Mouse (Mus musculus): ENCODE data around the gene Zmynd8. TPM values are rescaled to one million over a fixed set of nuclear protein-coding genes. Genes with fewer than 3 reads are reported as not detected.

The Zmynd8 gene
- polyA plus RNA-seq, 1 experiment from 2014 or later = 71.5 TPM

DNA sequence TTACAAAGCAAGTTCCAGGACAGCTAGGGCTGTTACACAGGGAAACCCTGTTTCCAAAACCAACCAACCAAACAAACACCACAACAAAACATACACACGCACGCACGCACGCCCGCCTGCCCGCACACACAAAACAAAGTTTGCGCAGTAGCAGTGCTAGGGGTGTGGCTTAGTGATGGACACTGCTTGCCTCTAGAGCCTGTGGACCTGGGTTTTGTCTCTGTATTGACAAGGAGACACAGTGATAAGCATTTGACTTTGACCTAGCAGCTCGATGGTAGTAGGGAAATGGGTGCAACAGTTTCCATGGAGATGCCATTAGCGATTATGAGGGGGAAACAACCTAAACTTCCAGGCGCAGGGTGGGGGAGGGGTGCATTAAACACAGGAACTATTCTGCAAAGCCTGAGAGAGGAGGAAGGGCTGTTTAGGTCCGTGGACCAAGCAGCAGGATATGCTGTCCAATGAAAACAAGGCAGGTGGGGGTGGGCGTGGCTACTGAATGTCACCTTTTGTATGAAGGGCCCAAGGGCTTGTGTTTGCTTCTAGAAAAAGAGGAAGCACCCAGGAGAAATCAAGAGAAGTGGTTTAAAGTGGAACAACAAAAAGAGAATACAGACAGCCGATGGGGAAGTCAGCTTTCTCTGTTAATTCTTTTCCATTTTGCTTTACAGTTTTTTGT is 23.4 kb upstream of the Zmynd8 start:
- ATAC-seq (ENCODE audit: low FRiP score) = no peak
- Histone ChIP-seq H3K27me3 (no peaks in the 10 kb centered on the region), H3K9me3 (no peaks in the 10 kb centered on the region), H3K4me1 (0 out of 2 replicates have a peak, but pooled peaks cover 3% of the 10 kb centered on the region), H3K27ac (no peak overlapping the region), H3K9ac (no peak overlapping the region), H3K36me3 (replicated peaks) (no peaks in the 10 kb centered on the region), H3K4me3 (replicated peaks) (no peak overlapping the region), H3K4me2 (no peak overlapping the region)
- WGBS = 67% methylated on average over 13 of the region's 13 CpGs

DNA sequence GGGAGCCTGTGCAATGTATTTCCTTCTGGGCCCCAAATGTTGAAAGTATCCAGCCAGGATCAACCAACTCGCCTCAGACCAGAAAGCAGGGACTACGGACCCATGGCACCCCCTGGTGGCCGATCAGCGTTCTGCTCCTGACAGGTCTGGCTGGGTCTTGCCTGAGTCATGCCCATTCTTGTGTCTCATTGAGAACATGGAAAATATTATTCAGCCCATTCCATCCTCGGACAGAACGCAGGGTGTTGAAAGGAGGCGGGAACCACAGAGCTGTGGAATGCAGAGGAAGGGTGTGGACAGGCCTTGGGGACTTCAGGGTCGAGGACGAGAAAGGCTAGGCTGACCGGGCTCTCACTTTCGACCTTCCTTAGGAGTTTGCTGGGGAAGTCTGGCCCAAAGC is 15.5 kb upstream of the Zmynd8 start:
- WGBS = 27% methylated on average over 11 of the region's 11 CpGs
- no peak overlapping the region for H3K27ac ChIP-seq
- H3K4me2 ChIP-seq = no peak overlapping the region
- H3K4me1 ChIP-seq = no peaks in the 10 kb centered on the region
- ATAC-seq (ENCODE audit: low FRiP score) = peak; percentile 75
- H3K9me3 ChIP-seq = no peaks in the 10 kb centered on the region
- no peak overlapping the region for H3K9ac ChIP-seq
- no peaks in the 10 kb centered on the region for H3K36me3 ChIP-seq (replicated peaks)
- H3K27me3 ChIP-seq = no peaks in the 10 kb centered on the region
- H3K4me3 ChIP-seq (replicated peaks) = no peak overlapping the region

DNA sequence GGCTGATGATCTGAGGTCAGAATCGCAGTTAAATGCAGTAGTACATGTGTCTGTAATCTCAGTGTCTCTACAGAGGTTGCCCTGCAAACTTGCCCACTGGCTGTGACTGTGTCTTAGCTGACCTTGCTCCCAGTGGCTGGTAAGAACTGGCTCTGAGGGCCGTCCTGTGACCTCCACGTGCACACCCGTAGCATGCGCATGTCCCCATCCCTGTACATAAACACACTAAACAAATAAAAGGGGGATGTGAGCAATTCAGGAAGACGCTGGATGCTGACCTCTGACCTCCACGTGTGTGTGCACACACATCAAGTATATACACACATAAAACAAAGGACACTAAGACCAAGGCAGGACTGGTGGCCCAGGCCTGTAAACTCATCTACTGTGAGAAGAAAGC is 14.3 kb upstream of the Zmynd8 start:
- no peak overlapping the region for H3K9ac ChIP-seq
- no peak for ATAC-seq (ENCODE audit: low FRiP score)
- no peak overlapping the region for H3K27ac ChIP-seq
- H3K4me3 ChIP-seq (replicated peaks) = no peak overlapping the region
- H3K4me2 ChIP-seq = no peak overlapping the region
- no peaks in the 10 kb centered on the region for H3K36me3 ChIP-seq (replicated peaks)
- no peaks in the 10 kb centered on the region for H3K9me3 ChIP-seq
- WGBS = 83% methylated on average over 7 of the region's 7 CpGs
- no peaks in the 10 kb centered on the region for H3K27me3 ChIP-seq
- H3K4me1 ChIP-seq = no peaks in the 10 kb centered on the region

GRCm38 (mm10) chr2:165909731-165910130 is 10.9 kb upstream of the Zmynd8 start:
- H3K4me1 ChIP-seq = peaks cover 18% of the 10 kb centered on the region
- ATAC-seq (ENCODE audit: low FRiP score) = no peak
- no peaks in the 10 kb centered on the region for H3K27me3 ChIP-seq
- no peak overlapping the region for H3K9ac ChIP-seq
- H3K9me3 ChIP-seq = no peaks in the 10 kb centered on the region
- no peak overlapping the region for H3K4me2 ChIP-seq
- H3K27ac ChIP-seq = no peak overlapping the region
- H3K36me3 ChIP-seq (replicated peaks) = no peaks in the 10 kb centered on the region
- H3K4me3 ChIP-seq (replicated peaks) = no peak overlapping the region

DNA sequence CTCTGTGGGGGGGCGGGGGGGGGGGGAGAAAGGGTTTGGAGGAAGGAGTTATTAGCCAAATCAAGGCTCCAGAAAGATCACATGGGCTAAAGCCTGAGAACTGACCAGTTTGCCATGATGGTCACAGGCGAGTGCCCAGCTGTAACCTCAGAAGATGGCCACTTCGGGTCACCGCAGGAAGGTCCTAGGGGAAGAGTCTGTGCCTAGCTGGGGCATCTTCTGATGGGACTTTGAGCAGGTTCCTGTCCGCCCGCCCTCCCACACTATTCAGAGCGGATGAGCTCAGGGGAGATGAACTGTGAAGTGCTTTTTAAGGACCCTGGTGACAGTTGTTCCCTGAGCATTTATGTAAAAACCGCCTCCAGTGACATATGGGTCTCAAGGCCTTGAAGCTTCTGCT is 8.4 kb upstream of the Zmynd8 start:
- H3K9ac ChIP-seq = no peak overlapping the region
- WGBS = 65% methylated on average over 7 of the region's 8 CpGs
- H3K9me3 ChIP-seq = no peaks in the 10 kb centered on the region
- H3K4me1 ChIP-seq = peaks cover 18% of the 10 kb centered on the region
- no peak overlapping the region for H3K4me3 ChIP-seq (replicated peaks)
- H3K27me3 ChIP-seq = no peaks in the 10 kb centered on the region
- no peak overlapping the region for H3K4me2 ChIP-seq
- no peak for ATAC-seq (ENCODE audit: low FRiP score)
- H3K27ac ChIP-seq = 0 out of 2 replicates have a peak overlapping the region, but pooled peaks have one; percentile 25
- no peaks in the 10 kb centered on the region for H3K36me3 ChIP-seq (replicated peaks)

- no peak overlapping the region; the same call in 1 of the 2 replicates for H3K4me2 ChIP-seq
- H3K9me3 ChIP-seq = no peaks in the 10 kb centered on the region
- 0 out of 2 replicates have a peak overlapping the region, but pooled peaks have one; percentile 25 for H3K27ac ChIP-seq
- H3K4me1 ChIP-seq = peaks cover 18% of the 10 kb centered on the region
- no peaks in the 10 kb centered on the region for H3K36me3 ChIP-seq (replicated peaks)
- no peak for ATAC-seq (ENCODE audit: low FRiP score)
- H3K27me3 ChIP-seq = no peaks in the 10 kb centered on the region
- no peak overlapping the region for H3K4me3 ChIP-seq (replicated peaks)
- WGBS = 36% methylated on average over 15 of the region's 15 CpGs
- H3K9ac ChIP-seq = no peak overlapping the region
Measured at GRCm38 (mm10) chr2:165906332-165906945, 7.6 kb upstream of the Zmynd8 start.

GRCm38 (mm10) chr2:165901127-165901384 is 2.2 kb upstream of the Zmynd8 start:
- Histone ChIP-seq H3K27me3 (no peaks in the 10 kb centered on the region), H3K9me3 (no peaks in the 10 kb centered on the region), H3K9ac (no peak overlapping the region), H3K4me2 (no peak overlapping the region), H3K4me1 (peaks cover 33% of the 10 kb centered on the region), H3K4me3 (replicated peaks) (no peak overlapping the region), H3K27ac (0 out of 2 replicates have a peak overlapping the region, but pooled peaks have one; percentile 84), H3K36me3 (replicated peaks) (no peaks in the 10 kb centered on the region)
- 40% methylated on average over 3 of the region's 3 CpGs for WGBS
- no peak for ATAC-seq (ENCODE audit: low FRiP score)

DNA sequence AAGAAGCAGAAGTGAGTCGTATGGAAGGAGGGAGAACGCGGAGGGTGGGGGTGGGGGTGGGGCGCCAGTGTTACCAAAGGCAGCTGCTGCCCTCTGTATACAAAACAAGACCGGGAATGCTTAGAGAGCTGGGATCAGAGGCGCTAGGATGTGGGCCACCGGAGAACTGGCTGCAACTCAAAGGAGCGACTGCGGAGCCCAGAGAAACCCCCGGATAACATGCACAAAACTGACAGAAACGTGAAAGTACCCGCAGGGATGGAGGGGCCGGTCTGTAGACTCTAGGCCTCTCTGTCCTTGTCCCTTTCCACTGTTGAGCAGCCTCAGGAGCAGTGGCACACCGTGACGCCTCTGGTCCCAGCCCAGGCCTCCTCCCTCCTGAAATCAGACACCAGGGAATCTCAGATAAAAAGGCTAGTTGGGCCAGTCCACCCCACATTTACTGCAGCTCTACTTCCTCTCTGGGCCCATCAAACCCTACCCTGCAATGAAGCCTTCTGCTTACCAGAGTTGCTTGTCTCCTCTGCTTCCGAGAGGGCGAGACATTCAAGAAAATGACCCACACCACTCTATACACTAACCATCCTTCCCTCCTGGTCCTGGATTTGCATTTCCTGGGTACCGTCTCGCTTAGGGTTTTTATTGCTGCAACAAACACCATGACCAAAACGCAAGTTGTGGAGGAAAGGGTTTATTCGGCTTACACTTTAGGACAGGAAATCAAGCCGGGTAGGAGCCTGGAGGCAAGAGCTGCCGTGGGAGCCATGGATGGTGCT is 1.7 kb upstream of the Zmynd8 start:
- ATAC-seq (ENCODE audit: low FRiP score) = peak; percentile 84
- Histone ChIP-seq H3K4me1 (peaks cover 32% of the 10 kb centered on the region), H3K4me3 (replicated peaks) (no peak overlapping the region), H3K9me3 (no peaks in the 10 kb centered on the region), H3K9ac (peak overlapping the region; percentile 38), H3K36me3 (replicated peaks) (no peaks in the 10 kb centered on the region), H3K4me2 (peak overlapping the region; percentile 21; the same call in 1 of the 2 replicates), H3K27ac (peak overlapping the region; percentile 84), H3K27me3 (no peaks in the 10 kb centered on the region)
- 12% methylated on average over 23 of the region's 23 CpGs for WGBS

- Histone ChIP-seq H3K4me3 (replicated peaks) (no peak overlapping the region), H3K9ac (peak overlapping the region; percentile 38; the same call in 1 of the 2 replicates), H3K4me1 (peaks cover 32% of the 10 kb centered on the region), H3K4me2 (peak overlapping the region; percentile 21; the same call in 1 of the 2 replicates), H3K27ac (peak overlapping the region; percentile 84; the same call in 1 of the 2 replicates), H3K36me3 (replicated peaks) (no peaks in the 10 kb centered on the region), H3K9me3 (no peaks in the 10 kb centered on the region), H3K27me3 (no peaks in the 10 kb centered on the region)
- no peak for ATAC-seq (ENCODE audit: low FRiP score)
- WGBS = 31% methylated on average over 3 of the region's 3 CpGs
Measured at GRCm38 (mm10) chr2:165899923-165900322, 1.1 kb upstream of the Zmynd8 start.

- H3K27me3 ChIP-seq = no peaks in the 10 kb centered on the region
- 41% methylated on average over 6 of the region's 6 CpGs for WGBS
- H3K36me3 ChIP-seq (replicated peaks) = no peaks in the 10 kb centered on the region
- no peak overlapping the region for H3K4me3 ChIP-seq (replicated peaks)
- H3K4me2 ChIP-seq = no peak overlapping the region
- H3K27ac ChIP-seq = no peak overlapping the region
- H3K9me3 ChIP-seq = no peaks in the 10 kb centered on the region
- peaks cover 33% of the 10 kb centered on the region for H3K4me1 ChIP-seq
- no peak for ATAC-seq (ENCODE audit: low FRiP score)
- H3K9ac ChIP-seq = no peak overlapping the region
Measured at GRCm38 (mm10) chr2:165899474-165899873, 658 bp upstream of the Zmynd8 start.

- H3K27ac ChIP-seq = no peak overlapping the region
Measured at GRCm38 (mm10) chr2:165896171-165896570, 2.6 kb downstream of the Zmynd8 start.

DNA sequence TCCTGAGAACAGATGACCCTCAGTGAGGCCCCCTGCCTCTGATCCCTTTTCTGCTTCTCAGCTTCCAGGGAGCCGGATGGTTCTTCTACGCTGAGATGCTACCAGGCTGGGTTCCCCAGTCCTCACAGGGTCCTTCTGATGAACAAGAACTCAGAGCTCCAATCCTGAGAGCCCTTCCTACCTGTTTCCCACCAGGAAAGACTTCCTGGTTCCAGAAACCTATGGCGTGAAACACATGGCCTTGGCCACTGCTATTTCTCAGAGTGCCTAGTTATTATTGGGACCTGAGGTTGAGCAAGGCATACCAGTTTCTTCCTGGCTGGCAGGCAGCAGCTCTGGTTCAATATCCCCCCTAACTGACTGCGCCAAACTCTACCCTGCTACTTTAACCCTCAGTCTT is 3.1 kb downstream of the Zmynd8 start:
- Histone ChIP-seq H3K9me3 (no peaks in the 10 kb centered on the region), H3K4me1 (peaks cover 28% of the 10 kb centered on the region), H3K36me3 (replicated peaks) (no peaks in the 10 kb centered on the region), H3K27ac (no peak overlapping the region), H3K4me3 (replicated peaks) (no peak overlapping the region), H3K9ac (no peak overlapping the region), H3K27me3 (no peaks in the 10 kb centered on the region), H3K4me2 (no peak overlapping the region)
- ATAC-seq (ENCODE audit: low FRiP score) = no peak
- WGBS = 91% methylated on average over 4 of the region's 4 CpGs

More at GRCm38 (mm10) chr2:165896171-165896570, 2.6 kb downstream of the Zmynd8 start:
- Histone ChIP-seq H3K36me3 (replicated peaks) (no peaks in the 10 kb centered on the region), H3K9ac (no peak overlapping the region), H3K9me3 (no peaks in the 10 kb centered on the region), H3K4me1 (peaks cover 32% of the 10 kb centered on the region), H3K4me2 (no peak overlapping the region), H3K4me3 (replicated peaks) (no peak overlapping the region), H3K27me3 (no peaks in the 10 kb centered on the region)
- 83% methylated on average over 13 of the region's 13 CpGs for WGBS
- ATAC-seq (ENCODE audit: low FRiP score) = no peak

Measured in forebrain, embryonic 12.5 days (tissue).